Mouse (Mus musculus) neural tube, embryonic 14.5 days (tissue): ENCODE data around the gene Gatad1. TPM values are rescaled to one million over a fixed set of nuclear protein-coding genes. Genes with fewer than 3 reads are reported as not detected.

Experiments
- ATAC-seq: fragments of 200-750 bp; cut with Nextera tagmentation; 2 replicates; pipeline ENCODE4 v1.8.0; 2017; ENCODE audit warnings: low read depth, mild to moderate bottlenecking, moderate TSS enrichment, moderate library complexity
- H3K27ac ChIP-seq: fragments of 300-500 bp; sonication (generic); 2 replicates; pipeline ENCODE4 v1.5.1; 2014; ENCODE audit warnings: low read depth, mild to moderate bottlenecking, control low read depth, low read length, moderate library complexity, mixed read lengths
- H3K27me3 ChIP-seq: fragments of 300-500 bp; sonication (generic); 2 replicates; pipeline ENCODE4 v1.6.1; 2014; ENCODE audit warnings: low read length; ENCODE audit not compliant: control insufficient read depth, insufficient read depth
- H3K36me3 ChIP-seq: fragments of 300-500 bp; sonication (generic); 2 replicates; pipeline ENCODE4 v1.6.1; 2014; ENCODE audit warnings: low read length, mixed read lengths; ENCODE audit not compliant: control insufficient read depth, insufficient read depth
- H3K4me1 ChIP-seq: fragments of 300-500 bp; sonication (generic); 2 replicates; pipeline ENCODE4 v1.6.1; 2014; ENCODE audit warnings: low read length; ENCODE audit not compliant: control insufficient read depth, insufficient read depth
- H3K4me2 ChIP-seq: fragments of 300-500 bp; sonication (generic); 2 replicates; pipeline ENCODE4 v1.6.1; 2014; ENCODE audit warnings: mild to moderate bottlenecking, low read depth, low read length, control low read depth
- H3K4me3 ChIP-seq: fragments of 300-500 bp; sonication (generic); 2 replicates; pipeline ENCODE4 v1.5.1; 2014; ENCODE audit warnings: low read depth, low read length, control low read depth, mixed read lengths
- H3K9ac ChIP-seq: fragments of 300-500 bp; sonication (generic); replicated peaks from 2 replicates; pipeline ENCODE4 v1.6.1; 2014; ENCODE audit warnings: low read depth, mild to moderate bottlenecking, control low read depth, low read length, mixed read lengths
- H3K9me3 ChIP-seq: fragments of 300-500 bp; sonication (generic); 2 replicates; pipeline ENCODE4 v1.6.1; 2016; ENCODE audit warnings: low read length; ENCODE audit not compliant: control insufficient read depth
- WGBS: fragments of 180-500 bp; shearing (Covaris S2); extraction: QIAGEN DNeasy Blood & Tissue Kit; methylation state at CpG from one replicate; pipeline ENCODE4 v1.1.7; 2014; 5-methylcytosine and 5-hydroxymethylcytosine counted together
- polyA plus RNA-seq: library from polyadenylated mRNA; unstranded; fragments of >200 nt; fragmentation: Nextera tagmentation; extraction: Ambion mirVana; gene quantifications from 2 replicates; pipeline ENCODE4 v1.2.1, GENCODE M21; 2014

The Gatad1 gene
- polyA plus RNA-seq: 68.3 and 70.3 TPM in 2 replicates

DNA sequence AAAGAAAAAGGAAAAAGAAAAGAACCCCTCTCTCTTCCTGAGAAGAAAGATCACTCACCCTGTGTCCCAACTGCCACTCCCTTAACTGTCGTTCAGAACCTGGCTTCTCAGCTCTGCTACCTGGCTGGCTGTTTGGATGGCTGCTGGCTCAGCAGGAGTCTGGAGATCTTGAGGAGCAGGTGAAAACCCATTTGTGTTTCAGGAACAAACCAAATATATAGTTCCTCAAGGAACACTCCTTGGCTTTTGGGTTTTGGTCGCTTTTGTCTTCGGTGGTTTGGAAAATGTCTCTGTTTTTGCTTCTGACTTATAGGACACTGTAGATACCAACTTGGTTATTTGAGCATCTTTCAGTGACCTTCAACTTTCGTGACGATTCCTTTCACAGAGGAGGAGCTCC, at the start of gene Gatad1:
Gene Gatad1, minus strand, starts transcription at position 101 of the 400 bp plus-strand sequence.
- 80% methylated on average over 5 of the region's 5 CpGs for WGBS
- no peak for ATAC-seq

DNA sequence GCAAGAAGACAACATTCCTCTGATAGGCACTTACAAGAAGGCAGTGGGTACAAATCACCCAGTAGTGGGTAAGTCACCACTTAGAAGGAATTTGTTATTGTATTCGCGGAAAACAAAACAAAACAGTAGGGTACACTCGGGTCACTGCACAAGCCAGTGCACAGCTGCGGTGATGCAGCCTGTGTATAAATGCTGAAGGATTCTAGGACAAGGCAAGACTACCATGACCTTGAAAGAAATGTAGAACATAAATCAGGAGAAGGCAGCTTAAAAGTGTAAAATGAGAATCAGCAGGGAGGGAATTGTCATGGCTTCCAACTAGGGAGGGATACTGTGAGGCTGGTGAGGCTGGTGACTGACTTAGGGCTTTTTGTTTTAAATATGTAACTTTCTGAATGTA, 45.2 kb upstream of the Gatad1 start:
- no peaks in the 10 kb centered on the region for H3K9me3 ChIP-seq
- no peak for ATAC-seq
- H3K36me3 ChIP-seq: peaks cover 4% of the 10 kb centered on the region
- H3K4me1 ChIP-seq: no peaks in the 10 kb centered on the region
- no peak overlapping the region for H3K9ac ChIP-seq
- no peak overlapping the region for H3K4me3 ChIP-seq
- no peaks in the 10 kb centered on the region for H3K27me3 ChIP-seq
- H3K27ac ChIP-seq: no peak overlapping the region
- WGBS: 23% methylated on average over 4 of the region's 4 CpGs
- H3K4me2 ChIP-seq: no peak overlapping the region

More for the DNA sequence above, at the start of gene Gatad1:
- H3K27ac ChIP-seq: no peak within 1 kb of the TSS
- no peak within 1 kb of the TSS for H3K4me2 ChIP-seq
- H3K9me3 ChIP-seq: no peaks in the 10 kb centered on the region
- no peaks in the 10 kb centered on the region for H3K36me3 ChIP-seq
- no peak within 1 kb of the TSS for H3K4me3 ChIP-seq
- no peaks in the 10 kb centered on the region for H3K27me3 ChIP-seq
- H3K9ac ChIP-seq: no peak within 1 kb of the TSS
- H3K4me1 ChIP-seq: no peaks in the 10 kb centered on the region

DNA sequence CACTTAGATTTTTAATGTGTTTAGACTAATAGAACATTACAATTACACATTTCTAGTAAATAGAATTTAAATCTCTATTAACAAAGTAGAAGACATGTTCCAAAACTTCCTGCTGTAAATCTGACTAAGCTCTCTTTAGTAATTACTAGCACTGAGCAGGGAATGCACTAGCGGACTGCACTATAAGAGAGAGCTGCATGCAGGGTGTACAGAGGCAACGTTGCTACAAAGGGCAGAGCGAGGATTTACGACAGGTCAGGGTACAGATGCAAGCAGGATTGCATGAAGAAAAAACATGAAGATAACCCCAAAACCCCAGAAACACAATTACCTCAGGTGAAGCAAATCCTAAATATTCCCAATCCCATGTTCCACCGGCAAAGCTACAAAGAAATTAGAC, 43.0 kb upstream of the Gatad1 start:
- Histone ChIP-seq H3K4me3 (no peak overlapping the region), H3K36me3 (peaks cover 10% of the 10 kb centered on the region), H3K9ac (no peak overlapping the region), H3K9me3 (no peaks in the 10 kb centered on the region), H3K4me2 (no peak overlapping the region), H3K27ac (no peak overlapping the region), H3K4me1 (no peaks in the 10 kb centered on the region), H3K27me3 (no peaks in the 10 kb centered on the region)
- WGBS: 78% methylated on average over 5 of the region's 5 CpGs
- no peak for ATAC-seq

DNA sequence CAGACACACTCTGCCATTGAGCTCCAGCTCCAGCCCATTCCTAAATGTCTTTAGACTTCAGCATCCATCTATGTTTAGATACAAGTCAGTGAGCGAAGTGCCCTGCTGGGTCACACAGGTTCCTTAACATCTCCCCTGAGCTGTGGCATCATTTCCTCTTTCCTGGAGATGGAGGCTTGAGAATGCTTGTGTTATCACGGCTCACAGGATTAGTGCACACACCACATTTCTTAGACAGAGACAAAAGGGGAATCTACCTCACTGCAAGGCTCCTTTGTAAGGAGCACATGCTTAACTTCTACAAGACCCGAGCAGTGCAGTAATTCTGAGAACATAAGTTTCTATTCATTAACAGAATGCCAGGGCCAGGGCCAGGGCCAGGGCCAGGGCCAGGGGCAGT, 39.0 kb upstream of the Gatad1 start:
- no peak overlapping the region for H3K4me2 ChIP-seq
- no peak overlapping the region for H3K9ac ChIP-seq
- H3K27me3 ChIP-seq: no peaks in the 10 kb centered on the region
- H3K36me3 ChIP-seq: peaks cover 31% of the 10 kb centered on the region
- H3K9me3 ChIP-seq: no peaks in the 10 kb centered on the region
- no peaks in the 10 kb centered on the region for H3K4me1 ChIP-seq
- no peak overlapping the region for H3K4me3 ChIP-seq
- no peak overlapping the region for H3K27ac ChIP-seq
- WGBS: 87% methylated on average over 3 of the region's 3 CpGs
- no peak for ATAC-seq

DNA sequence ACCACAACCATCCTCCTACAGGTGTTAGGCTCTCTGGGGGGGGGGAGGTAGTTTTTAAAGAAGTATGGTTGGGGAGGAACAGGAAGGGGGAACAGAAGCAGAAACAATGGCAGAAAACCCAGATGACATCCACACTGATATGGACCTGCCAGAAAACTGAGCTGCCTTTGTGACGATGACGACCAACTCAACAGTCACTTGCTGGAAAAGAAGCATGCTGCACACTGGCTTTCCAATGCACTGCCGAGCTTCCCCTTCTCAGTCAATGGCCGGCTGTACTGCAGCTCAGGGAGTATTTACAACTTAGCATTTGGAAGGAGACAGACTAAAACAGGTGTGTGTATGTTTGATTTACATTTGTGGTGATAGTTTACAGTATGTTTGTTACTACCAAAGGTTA, 38.2 kb upstream of the Gatad1 start:
- ATAC-seq: no peak
- 89% methylated on average over 4 of the region's 4 CpGs for WGBS
- H3K4me3 ChIP-seq: no peak overlapping the region
- H3K4me2 ChIP-seq: no peak overlapping the region
- no peaks in the 10 kb centered on the region for H3K27me3 ChIP-seq
- H3K4me1 ChIP-seq: no peaks in the 10 kb centered on the region
- H3K27ac ChIP-seq: no peak overlapping the region
- no peaks in the 10 kb centered on the region for H3K9me3 ChIP-seq
- H3K9ac ChIP-seq: no peak overlapping the region
- H3K36me3 ChIP-seq: peaks cover 31% of the 10 kb centered on the region

DNA sequence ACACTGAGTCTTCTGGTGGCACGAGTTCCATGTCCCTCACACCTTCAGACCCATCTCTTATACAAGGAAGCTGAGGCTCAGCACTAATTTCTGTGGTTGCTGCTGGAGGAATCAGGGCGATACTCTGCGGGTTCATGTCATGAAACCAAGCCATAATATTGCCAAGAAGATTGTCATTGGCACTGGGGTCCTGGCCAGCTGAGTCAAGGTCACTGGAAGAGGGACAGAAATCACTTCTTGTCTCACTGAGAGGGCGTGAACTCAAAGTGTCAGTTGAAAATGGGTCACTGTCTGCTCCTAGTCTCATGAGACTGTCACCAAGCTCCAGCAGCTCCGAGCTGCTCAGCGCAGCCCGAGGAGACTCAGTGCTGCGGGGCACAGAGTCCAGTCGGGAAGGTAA, 36.0 kb upstream of the Gatad1 start:
- Histone ChIP-seq H3K4me3 (no peak overlapping the region), H3K36me3 (peaks cover 42% of the 10 kb centered on the region), H3K4me2 (no peak overlapping the region), H3K27me3 (no peaks in the 10 kb centered on the region), H3K9ac (no peak overlapping the region), H3K4me1 (no peaks in the 10 kb centered on the region), H3K9me3 (no peaks in the 10 kb centered on the region), H3K27ac (no peak overlapping the region)
- WGBS: 96% methylated on average over 9 of the region's 9 CpGs
- no peak for ATAC-seq

DNA sequence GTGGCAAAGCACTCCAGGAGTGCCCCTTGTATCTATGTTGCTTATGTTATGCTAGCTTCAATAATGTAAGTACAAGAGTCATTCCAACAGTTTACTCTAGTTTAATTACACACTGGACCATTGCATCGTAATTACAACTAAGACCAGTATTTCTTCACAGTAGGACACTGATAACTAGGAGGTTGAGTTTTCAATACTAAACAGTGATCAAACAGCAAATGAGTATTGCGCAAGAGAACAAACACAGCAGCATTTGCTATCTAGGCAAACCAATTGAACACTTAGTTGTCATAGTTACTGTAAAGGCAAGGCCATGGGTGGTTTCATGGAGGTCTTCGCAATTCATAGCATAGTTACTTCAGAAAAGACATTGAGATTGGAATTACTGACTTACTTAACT, 34.3 kb upstream of the Gatad1 start:
- 92% methylated on average over 3 of the region's 3 CpGs for WGBS
- Histone ChIP-seq H3K9ac (no peak overlapping the region), H3K27ac (no peak overlapping the region), H3K4me2 (no peak overlapping the region), H3K27me3 (no peaks in the 10 kb centered on the region), H3K4me3 (no peak overlapping the region), H3K9me3 (no peaks in the 10 kb centered on the region), H3K36me3 (peaks cover 41% of the 10 kb centered on the region), H3K4me1 (no peaks in the 10 kb centered on the region)
- no peak for ATAC-seq

DNA sequence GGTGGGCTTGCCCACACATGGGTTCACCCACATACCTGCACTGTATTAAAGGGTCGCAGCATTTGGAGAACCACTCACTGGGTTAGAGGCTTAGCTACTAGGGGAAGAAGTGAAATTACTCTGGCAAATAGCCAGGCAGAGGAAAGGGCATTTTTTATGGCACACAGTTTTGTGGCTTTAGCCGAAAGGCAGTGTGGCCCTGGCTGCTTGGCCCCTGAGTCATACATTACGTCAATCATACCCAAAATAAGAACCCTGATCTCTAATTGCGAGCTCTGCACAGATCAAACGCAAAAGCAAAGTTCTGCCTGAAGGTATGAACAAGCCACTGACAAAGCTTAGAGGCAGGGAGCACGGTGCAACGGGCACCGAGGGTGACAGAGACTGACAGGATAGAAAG, 31.3 kb upstream of the Gatad1 start:
- H3K4me3 ChIP-seq: no peak overlapping the region
- H3K36me3 ChIP-seq: peaks cover 27% of the 10 kb centered on the region
- no peak overlapping the region for H3K27ac ChIP-seq
- no peak for ATAC-seq
- no peaks in the 10 kb centered on the region for H3K4me1 ChIP-seq
- no peaks in the 10 kb centered on the region for H3K27me3 ChIP-seq
- H3K9me3 ChIP-seq: no peaks in the 10 kb centered on the region
- H3K9ac ChIP-seq: no peak overlapping the region
- WGBS: 94% methylated on average over 8 of the region's 8 CpGs
- H3K4me2 ChIP-seq: no peak overlapping the region

DNA sequence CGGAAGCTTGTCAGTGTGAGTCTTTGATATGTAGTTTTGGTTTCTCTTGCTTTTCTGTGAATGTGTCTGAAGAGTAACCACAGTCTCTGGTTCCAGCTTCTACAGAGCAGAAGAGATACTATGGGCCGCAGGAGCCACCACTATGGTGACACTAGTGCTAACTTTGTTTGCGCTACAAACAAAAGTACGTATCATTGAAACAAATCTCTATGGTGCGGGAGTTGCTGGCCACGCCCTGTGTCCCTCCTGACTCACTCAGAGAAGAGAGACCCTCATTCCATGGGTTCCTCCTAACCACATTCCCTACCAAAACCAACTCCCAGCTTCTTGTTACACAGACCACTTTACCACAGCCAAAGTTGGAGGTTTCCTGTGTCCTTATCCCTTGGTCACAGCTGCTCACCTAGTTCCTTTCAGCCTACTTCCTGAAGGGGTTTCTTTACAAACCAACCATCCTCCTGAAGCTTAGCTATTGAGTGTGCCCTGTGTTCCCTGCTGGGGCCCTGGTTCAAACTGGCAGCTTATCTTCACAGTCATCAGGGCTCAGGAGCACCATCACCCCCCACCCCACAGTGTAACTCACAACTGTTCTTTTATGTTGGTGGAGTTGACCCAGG, 13.1 kb upstream of the Gatad1 start:
- ATAC-seq: no peak
- no peak overlapping the region for H3K4me2 ChIP-seq
- H3K27me3 ChIP-seq: no peaks in the 10 kb centered on the region
- no peak overlapping the region for H3K27ac ChIP-seq
- no peaks in the 10 kb centered on the region for H3K4me1 ChIP-seq
- WGBS: 93% methylated on average over 6 of the region's 6 CpGs
- no peak overlapping the region for H3K9ac ChIP-seq
- no peaks in the 10 kb centered on the region for H3K36me3 ChIP-seq
- H3K9me3 ChIP-seq: no peaks in the 10 kb centered on the region
- H3K4me3 ChIP-seq: no peak overlapping the region
